Mouse (Mus musculus) midbrain, embryonic 11.5 days (tissue): Measurements from ENCODE around the gene 1600014C10Rik. TPM values are rescaled to one million over a fixed set of nuclear protein-coding genes. Genes with fewer than 3 reads are reported as not detected.

Source experiments
- ATAC-seq: fragments of 200-750 bp; cut with Nextera tagmentation; 2 replicates; pipeline ENCODE4 v1.8.0; 2017; ENCODE audit warnings: moderate TSS enrichment, moderate library complexity; ENCODE audit not compliant: low FRiP score
- DNase-seq: peaks from one replicate; pipeline ENCODE4 v3.0.0; 2015; ENCODE audit warnings: low spot score; ENCODE audit errors: missing footprints
- H3K27ac ChIP-seq: fragments of 300-500 bp; sonication (generic); 2 replicates; pipeline ENCODE4 v1.5.1; 2014; ENCODE audit warnings: low read depth, low read length
- H3K27me3 ChIP-seq: fragments of 300-500 bp; sonication (generic); 2 replicates; pipeline ENCODE4 v1.6.1; 2014; ENCODE audit warnings: mild to moderate bottlenecking, low read length, moderate library complexity, mixed read lengths; ENCODE audit not compliant: control insufficient read depth, insufficient read depth
- H3K36me3 ChIP-seq: fragments of 300-500 bp; sonication (generic); 2 replicates; pipeline ENCODE4 v1.6.1; 2014; ENCODE audit warnings: mild to moderate bottlenecking, low read length, moderate library complexity, mixed read lengths; ENCODE audit not compliant: control insufficient read depth, insufficient read depth
- H3K4me1 ChIP-seq: fragments of 300-500 bp; sonication (generic); 2 replicates; pipeline ENCODE4 v1.6.1; 2014; ENCODE audit warnings: low read length; ENCODE audit not compliant: control insufficient read depth, insufficient read depth
- H3K4me2 ChIP-seq: fragments of 300-500 bp; sonication (generic); 2 replicates; pipeline ENCODE4 v1.6.1; 2014; ENCODE audit warnings: mild to moderate bottlenecking, moderate library complexity
- H3K4me3 ChIP-seq: fragments of 300-500 bp; sonication (generic); 2 replicates; pipeline ENCODE4 v1.5.1; 2014; ENCODE audit warnings: low read depth, low read length
- H3K9ac ChIP-seq: fragments of 300-500 bp; sonication (generic); 2 replicates; pipeline ENCODE4 v1.6.1; 2014; ENCODE audit warnings: low read length
- H3K9me3 ChIP-seq: fragments of 300-500 bp; sonication (generic); 2 replicates; pipeline ENCODE4 v1.6.1; 2016; ENCODE audit warnings: low read length; ENCODE audit not compliant: control insufficient read depth
- WGBS: fragments of 180-500 bp; shearing (Covaris S2); extraction: QIAGEN DNeasy Blood & Tissue Kit; methylation state at CpG from one replicate; pipeline ENCODE4 v1.1.7; 2014; 5-methylcytosine and 5-hydroxymethylcytosine counted together
- polyA plus RNA-seq: library from polyadenylated mRNA; unstranded; fragments of >200 nt; fragmentation: Nextera tagmentation; extraction: Ambion mirVana; gene quantifications from 2 replicates; pipeline ENCODE4 v1.2.1, GENCODE M21; 2014

Gene 1600014C10Rik
- polyA plus RNA-seq, 1 experiment from 2014 or later = 17.2 TPM

DNA sequence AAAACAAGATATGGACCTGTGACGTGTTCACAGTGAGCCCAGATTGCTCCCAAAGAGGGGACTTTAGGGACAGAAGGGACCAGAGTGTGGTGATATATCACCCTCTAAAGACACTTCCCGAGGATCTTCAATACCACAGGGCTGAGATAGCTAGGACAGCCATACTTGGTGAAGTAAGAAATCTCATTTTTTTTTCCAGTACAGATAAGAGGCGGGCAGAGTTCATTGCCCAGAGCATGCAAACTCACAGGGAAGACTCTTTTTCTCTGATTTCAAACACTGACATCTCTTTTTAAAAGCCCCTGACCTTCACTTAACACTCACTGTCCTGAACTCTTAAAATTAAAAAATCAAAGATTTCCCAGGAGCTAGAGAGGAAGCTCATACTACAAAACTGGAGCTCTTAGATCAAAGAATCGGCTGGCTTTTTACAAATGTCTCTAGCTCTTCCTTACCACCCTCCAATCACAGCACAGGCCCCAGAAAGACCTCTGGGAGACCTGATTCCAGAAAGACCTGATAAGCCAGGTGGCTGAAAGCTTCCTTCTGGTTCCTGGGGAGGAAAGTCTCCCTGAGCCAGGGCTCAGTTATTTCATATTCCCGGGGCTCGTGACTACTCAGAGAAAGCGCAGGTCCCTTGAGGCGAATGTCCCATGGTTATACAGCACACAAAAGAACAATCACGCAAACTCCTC, 24.1 kb upstream of the 1600014C10Rik start:
- ATAC-seq (no peak), DNase-seq (no peak)
- Histone ChIP-seq H3K9me3 (no peaks in the 10 kb centered on the region; the same call in 1 of the 2 replicates), H3K4me1 (no peaks in the 10 kb centered on the region), H3K27me3 (no peaks in the 10 kb centered on the region), H3K27ac (no peak overlapping the region), H3K4me2 (no peak overlapping the region), H3K36me3 (no peaks in the 10 kb centered on the region), H3K9ac (no peak overlapping the region), H3K4me3 (no peak overlapping the region)
- WGBS = 87% methylated on average over 9 of the region's 9 CpGs

- no peak for DNase-seq
- no peaks in the 10 kb centered on the region for H3K36me3 ChIP-seq
- no peaks in the 10 kb centered on the region for H3K27me3 ChIP-seq
- H3K4me1 ChIP-seq = no peaks in the 10 kb centered on the region
- ATAC-seq = no peak
- H3K9me3 ChIP-seq = no peaks in the 10 kb centered on the region; the same call in 1 of the 2 replicates
- H3K9ac ChIP-seq = no peak overlapping the region
- no peak overlapping the region for H3K27ac ChIP-seq
- H3K4me3 ChIP-seq = no peak overlapping the region
- WGBS = 99% methylated on average over 2 of the region's 2 CpGs
- H3K4me2 ChIP-seq = no peak overlapping the region
These were observed 21.6 kb upstream of the 1600014C10Rik start for GRCm38 (mm10) chr7:38161438-38161837.

DNA sequence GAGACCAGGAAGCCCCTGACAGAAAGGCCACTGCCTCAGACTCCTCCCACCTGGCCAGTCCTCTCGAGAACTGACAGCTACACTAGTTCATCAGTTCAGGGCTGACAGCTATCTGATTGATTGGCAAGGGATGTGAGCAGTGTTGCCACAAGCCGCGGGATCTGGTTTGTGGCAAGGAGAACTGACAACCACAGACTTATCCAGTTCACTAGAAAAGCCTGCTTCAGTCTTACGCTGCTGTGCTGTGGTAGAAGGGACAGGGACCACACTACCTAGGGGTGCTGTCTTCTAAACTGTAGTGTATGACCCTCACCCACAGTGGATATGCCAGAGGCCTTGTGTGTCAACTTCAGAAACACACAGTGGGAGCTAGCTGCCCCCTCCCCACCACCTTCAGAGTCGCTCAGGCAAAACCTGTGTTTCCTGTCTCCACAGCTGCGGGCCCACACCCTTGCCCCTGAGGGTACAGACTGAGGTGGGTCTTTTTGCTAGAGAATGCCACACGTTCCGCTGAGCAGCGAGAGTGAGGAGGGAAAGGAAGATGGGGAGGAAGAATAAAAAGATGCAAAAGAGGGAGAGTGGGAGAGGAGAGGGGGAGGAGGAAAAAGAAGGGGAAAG, 19.5 kb upstream of the 1600014C10Rik start:
- Histone ChIP-seq H3K27ac (no peak overlapping the region), H3K4me1 (no peaks in the 10 kb centered on the region), H3K4me2 (no peak overlapping the region), H3K4me3 (no peak overlapping the region), H3K27me3 (no peaks in the 10 kb centered on the region), H3K36me3 (no peaks in the 10 kb centered on the region), H3K9ac (no peak overlapping the region), H3K9me3 (no peaks in the 10 kb centered on the region; the same call in 1 of the 2 replicates)
- DNase-seq (no peak), ATAC-seq (no peak)
- WGBS = 62% methylated on average over 9 of the region's 9 CpGs

- H3K36me3 ChIP-seq = no peaks in the 10 kb centered on the region
- 70% methylated on average over 21 of the region's 21 CpGs for WGBS
- 0 out of 2 replicates have a peak, but pooled peaks have one; percentile 30 for ATAC-seq
- H3K27ac ChIP-seq = no peak overlapping the region
- DNase-seq = no peak
- H3K4me3 ChIP-seq = no peak overlapping the region
- H3K9me3 ChIP-seq = no peaks in the 10 kb centered on the region
- no peaks in the 10 kb centered on the region for H3K4me1 ChIP-seq
- no peaks in the 10 kb centered on the region for H3K27me3 ChIP-seq
- no peak overlapping the region for H3K9ac ChIP-seq
- H3K4me2 ChIP-seq = no peak overlapping the region; the same call in 1 of the 2 replicates
These were observed 15.9 kb upstream of the 1600014C10Rik start for GRCm38 (mm10) chr7:38166930-38167645.

DNA sequence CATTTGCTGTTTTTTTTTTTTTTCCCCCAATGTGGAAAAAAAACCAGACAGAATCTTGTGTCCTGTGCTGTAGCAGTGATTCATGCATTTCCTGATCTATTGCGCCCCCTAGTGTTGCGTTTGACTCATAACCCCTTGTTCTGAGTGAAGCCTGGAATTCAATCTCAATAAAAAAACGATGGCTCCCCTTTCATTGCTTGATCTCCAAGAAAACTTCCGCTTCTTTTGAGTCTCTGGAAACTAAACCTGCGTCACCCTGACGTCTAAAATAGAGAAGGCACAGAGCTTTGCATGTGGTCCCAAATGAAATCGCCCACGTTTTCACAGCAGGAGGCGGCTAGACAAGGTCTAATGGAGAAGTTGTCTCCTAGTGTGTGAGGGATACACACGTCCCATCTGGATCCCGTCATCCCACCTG, 15.3 kb upstream of the 1600014C10Rik start:
- peak; percentile 93 for DNase-seq
- Histone ChIP-seq H3K4me3 (no peak overlapping the region), H3K9ac (no peak overlapping the region), H3K36me3 (no peaks in the 10 kb centered on the region), H3K4me1 (no peaks in the 10 kb centered on the region), H3K27me3 (no peaks in the 10 kb centered on the region), H3K4me2 (no peak overlapping the region), H3K9me3 (no peaks in the 10 kb centered on the region), H3K27ac (no peak overlapping the region)
- ATAC-seq = no peak
- 18% methylated on average over 11 of the region's 11 CpGs for WGBS

GRCm38 (mm10) chr7:38173871-38174270, 9.1 kb upstream of the 1600014C10Rik start:
- peaks cover 11% of the 10 kb centered on the region for H3K4me1 ChIP-seq
- peak; percentile 89 for DNase-seq
- no peaks in the 10 kb centered on the region for H3K9me3 ChIP-seq
- no peaks in the 10 kb centered on the region for H3K36me3 ChIP-seq
- peak overlapping the region; percentile 22; the same call in 1 of the 2 replicates for H3K4me3 ChIP-seq
- peak; percentile 71 for ATAC-seq
- peak overlapping the region; percentile 62; the same call in 1 of the 2 replicates for H3K27ac ChIP-seq
- H3K27me3 ChIP-seq = no peaks in the 10 kb centered on the region
- H3K4me2 ChIP-seq = peak overlapping the region; percentile 50
- WGBS = 6% methylated on average over 14 of the region's 14 CpGs
- peak overlapping the region; percentile 82 for H3K9ac ChIP-seq

GRCm38 (mm10) chr7:38174321-38175148, 8.5 kb upstream of the 1600014C10Rik start:
- peak; percentile 94 for DNase-seq
- no peaks in the 10 kb centered on the region for H3K36me3 ChIP-seq
- H3K4me1 ChIP-seq = peaks cover 11% of the 10 kb centered on the region
- peak overlapping the region; percentile 82 for H3K9ac ChIP-seq
- no peaks in the 10 kb centered on the region for H3K9me3 ChIP-seq
- H3K4me3 ChIP-seq = peak overlapping the region; percentile 22; the same call in 1 of the 2 replicates
- H3K4me2 ChIP-seq = peak overlapping the region; percentile 50
- peak overlapping the region; percentile 62 for H3K27ac ChIP-seq
- 7% methylated on average over 31 of the region's 31 CpGs for WGBS
- H3K27me3 ChIP-seq = no peaks in the 10 kb centered on the region
- ATAC-seq = peak; percentile 87

GRCm38 (mm10) chr7:38176056-38176455, 7.0 kb upstream of the 1600014C10Rik start:
- H3K27ac ChIP-seq = no peak overlapping the region
- ATAC-seq (no peak), DNase-seq (no peak)
- H3K36me3 ChIP-seq = no peaks in the 10 kb centered on the region
- H3K4me1 ChIP-seq = peaks cover 11% of the 10 kb centered on the region
- no peaks in the 10 kb centered on the region for H3K9me3 ChIP-seq
- 81% methylated on average over 3 of the region's 3 CpGs for WGBS
- no peak overlapping the region for H3K4me3 ChIP-seq
- no peaks in the 10 kb centered on the region for H3K27me3 ChIP-seq
- H3K9ac ChIP-seq = no peak overlapping the region
- no peak overlapping the region for H3K4me2 ChIP-seq
